Mouse (Mus musculus): ENCODE measurements around the gene Polg2. TPM values are rescaled to one million over a fixed set of nuclear protein-coding genes. Genes with fewer than 3 reads are reported as not detected.
"Not testable (repeated sequence)": the region's sequence is repeated elsewhere in the genome, so short reads cannot be mapped to it uniquely, and the experiment has no call there.

Polg2 gene
- polyA plus RNA-seq, 1 experiment from 2014 or later = 11.1 TPM

GRCm38 (mm10) chr11:106816316-106816715 lies 37.0 kb upstream of the Polg2 start:
- ATAC-seq (replicated peaks; ENCODE audit: low FRiP score, low read depth) = no peak
- no peak for DNase-seq (ENCODE audit: low spot score)
- Histone ChIP-seq H3K4me1 (replicated peaks; ENCODE audit: insufficient read depth, low read length) (no peaks in the 10 kb centered on the region), H3K36me3 (ENCODE audit: insufficient read depth, low read length) (peaks cover 38% of the 10 kb centered on the region; the same call in 1 of the 2 replicates), H3K27ac (no peak overlapping the region), H3K9ac (ENCODE audit: low read depth, low read length) (no peak overlapping the region), H3K27me3 (ENCODE audit: insufficient read depth, low read length) (no peaks in the 10 kb centered on the region), H3K4me2 (ENCODE audit: low read length) (no peak overlapping the region), H3K4me3 (replicated peaks; ENCODE audit: low read depth, low read length) (no peak overlapping the region), H3K9me3 (replicated peaks; ENCODE audit: low read length) (no peaks in the 10 kb centered on the region)
- no peak for TF ChIP-seq CTCF (IDR thresholded peaks at IDR 0.05; ENCODE audit: low read depth)
- WGBS = 73% methylated on average over 7 of the region's 7 CpGs

- TF ChIP-seq CTCF (IDR thresholded peaks at IDR 0.05; ENCODE audit: low read depth) = no peak
- Histone ChIP-seq H3K4me3 (replicated peaks; ENCODE audit: low read depth, low read length) (no peak overlapping the region), H3K9me3 (replicated peaks; ENCODE audit: low read length) (no peaks in the 10 kb centered on the region), H3K4me1 (replicated peaks; ENCODE audit: insufficient read depth, low read length) (no peaks in the 10 kb centered on the region), H3K27me3 (ENCODE audit: insufficient read depth, low read length) (no peaks in the 10 kb centered on the region), H3K4me2 (ENCODE audit: low read length) (no peak overlapping the region), H3K9ac (ENCODE audit: low read depth, low read length) (no peak overlapping the region), H3K27ac (no peak overlapping the region), H3K36me3 (ENCODE audit: insufficient read depth, low read length) (peaks cover 43% of the 10 kb centered on the region)
- DNase-seq (ENCODE audit: low spot score) (no peak), ATAC-seq (replicated peaks; ENCODE audit: low FRiP score, low read depth) (no peak)
- WGBS = 63% methylated on average over 2 of the region's 2 CpGs
These were observed 36.4 kb upstream of the Polg2 start for GRCm38 (mm10) chr11:106815761-106816160.

GRCm38 (mm10) chr11:106815331-106815730 lies 36.0 kb upstream of the Polg2 start:
- ATAC-seq (replicated peaks; ENCODE audit: low FRiP score, low read depth) = no peak
- no peak for TF ChIP-seq CTCF (IDR thresholded peaks at IDR 0.05; ENCODE audit: low read depth)

GRCm38 (mm10) chr11:106814601-106815320 lies 35.4 kb upstream of the Polg2 start:
- Histone ChIP-seq H3K9me3 (replicated peaks; ENCODE audit: low read length) (no peaks in the 10 kb centered on the region), H3K4me3 (replicated peaks; ENCODE audit: low read depth, low read length) (no peak overlapping the region), H3K9ac (ENCODE audit: low read depth, low read length) (no peak overlapping the region), H3K27ac (peak overlapping the region; percentile 36; the same call in 1 of the 2 replicates), H3K4me2 (ENCODE audit: low read length) (no peak overlapping the region), H3K4me1 (replicated peaks; ENCODE audit: insufficient read depth, low read length) (no peaks in the 10 kb centered on the region), H3K27me3 (ENCODE audit: insufficient read depth, low read length) (no peaks in the 10 kb centered on the region), H3K36me3 (ENCODE audit: insufficient read depth, low read length) (peaks cover 45% of the 10 kb centered on the region)
- no peak for TF ChIP-seq CTCF (IDR thresholded peaks at IDR 0.05; ENCODE audit: low read depth)
- ATAC-seq (replicated peaks; ENCODE audit: low FRiP score, low read depth) (no peak), DNase-seq (ENCODE audit: low spot score) (peak; percentile 57)
- 68% methylated on average over 14 of the region's 14 CpGs for WGBS

More at GRCm38 (mm10) chr11:106815331-106815730, 36.0 kb upstream of the Polg2 start:
- DNase-seq (ENCODE audit: low spot score) = no peak
- Histone ChIP-seq H3K36me3 (ENCODE audit: insufficient read depth, low read length) (peaks cover 45% of the 10 kb centered on the region), H3K4me3 (replicated peaks; ENCODE audit: low read depth, low read length) (no peak overlapping the region), H3K9me3 (replicated peaks; ENCODE audit: low read length) (no peaks in the 10 kb centered on the region), H3K27me3 (ENCODE audit: insufficient read depth, low read length) (no peaks in the 10 kb centered on the region), H3K9ac (ENCODE audit: low read depth, low read length) (no peak overlapping the region), H3K27ac (peak overlapping the region; percentile 36; the same call in 1 of the 2 replicates), H3K4me2 (ENCODE audit: low read length) (no peak overlapping the region), H3K4me1 (replicated peaks; ENCODE audit: insufficient read depth, low read length) (no peaks in the 10 kb centered on the region)
- WGBS = 91% methylated on average over 2 of the region's 2 CpGs

- Histone ChIP-seq H3K4me2 (ENCODE audit: low read length) (no peak overlapping the region), H3K27ac (no peak overlapping the region), H3K9ac (ENCODE audit: low read depth, low read length) (no peak overlapping the region), H3K4me3 (replicated peaks; ENCODE audit: low read depth, low read length) (no peak overlapping the region), H3K4me1 (replicated peaks; ENCODE audit: insufficient read depth, low read length) (no peaks in the 10 kb centered on the region), H3K27me3 (ENCODE audit: insufficient read depth, low read length) (no peaks in the 10 kb centered on the region), H3K36me3 (ENCODE audit: insufficient read depth, low read length) (peaks cover 47% of the 10 kb centered on the region), H3K9me3 (replicated peaks; ENCODE audit: low read length) (no peaks in the 10 kb centered on the region)
- DNase-seq (ENCODE audit: low spot score) (no peak), ATAC-seq (replicated peaks; ENCODE audit: low FRiP score, low read depth) (no peak; the same call in 1 of the 2 replicates)
- no peak for TF ChIP-seq CTCF (IDR thresholded peaks at IDR 0.05; ENCODE audit: low read depth)
- WGBS = 85% methylated on average over 7 of the region's 7 CpGs
These were observed 33.2 kb upstream of the Polg2 start for GRCm38 (mm10) chr11:106812410-106813136.

GRCm38 (mm10) chr11:106807442-106807841 lies 28.1 kb upstream of the Polg2 start:
- not testable (repeated sequence) for H3K27me3 ChIP-seq (ENCODE audit: insufficient read depth, low read length); H3K4me1 ChIP-seq (replicated peaks; ENCODE audit: insufficient read depth, low read length); ATAC-seq (replicated peaks; ENCODE audit: low FRiP score, low read depth); H3K9ac ChIP-seq (ENCODE audit: low read depth, low read length); H3K27ac ChIP-seq; H3K4me3 ChIP-seq (replicated peaks; ENCODE audit: low read depth, low read length); H3K9me3 ChIP-seq (replicated peaks; ENCODE audit: low read length); H3K4me2 ChIP-seq (ENCODE audit: low read length); DNase-seq (ENCODE audit: low spot score)
- H3K36me3 ChIP-seq (ENCODE audit: insufficient read depth, low read length) = peaks cover 45% of the 10 kb centered on the region
- 82% methylated on average over 1 of the region's 1 CpGs for WGBS

Data from kidney, postnatal 0 days (tissue).